Mouse (Mus musculus): ENCODE measurements around the gene Flot1. TPM values are rescaled to one million over a fixed set of nuclear protein-coding genes. Genes with fewer than 3 reads are reported as not detected.

Flot1 gene
- total and polyA plus RNA-seq, 2 experiments from 2014 or later = 122 to 124 TPM

DNA sequence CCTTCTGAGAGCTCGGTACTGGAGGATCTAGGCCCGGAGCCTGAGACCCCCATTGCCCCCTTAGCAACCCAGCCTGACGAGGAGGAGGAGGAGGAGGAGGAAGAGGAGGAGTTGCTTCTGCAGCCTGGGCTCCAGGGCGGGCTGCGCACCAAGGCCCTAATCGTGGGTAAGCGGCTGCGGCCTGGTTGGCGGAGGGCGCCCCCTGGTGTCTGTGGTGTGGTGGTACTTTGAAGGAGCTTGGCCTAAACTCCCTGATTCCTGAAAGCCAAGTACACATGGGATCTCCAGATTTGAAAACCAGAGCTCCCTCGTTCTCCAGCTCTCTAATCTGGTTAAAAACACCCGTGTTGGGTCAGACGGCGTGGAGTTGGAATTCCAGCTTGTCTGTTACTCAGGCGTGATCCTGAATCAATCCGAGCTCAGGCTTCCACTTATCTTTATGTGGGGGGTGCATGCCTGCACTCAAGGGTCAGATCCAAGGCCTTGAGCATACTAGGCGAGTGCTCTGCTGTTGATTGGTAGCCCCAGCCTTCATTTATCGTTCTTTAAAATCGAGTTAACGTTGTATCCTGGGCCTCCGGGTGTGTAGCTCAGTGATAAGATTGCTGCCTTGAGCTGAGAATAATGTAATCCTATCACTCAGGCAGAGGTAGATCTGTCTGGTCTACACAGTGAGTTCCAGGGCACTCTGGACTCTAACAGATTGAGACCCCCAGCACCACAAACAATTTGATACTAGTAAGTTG lies 50.9 kb downstream of the Flot1 start:
- no peak for ATAC-seq (ENCODE audit: low FRiP score)

DNA sequence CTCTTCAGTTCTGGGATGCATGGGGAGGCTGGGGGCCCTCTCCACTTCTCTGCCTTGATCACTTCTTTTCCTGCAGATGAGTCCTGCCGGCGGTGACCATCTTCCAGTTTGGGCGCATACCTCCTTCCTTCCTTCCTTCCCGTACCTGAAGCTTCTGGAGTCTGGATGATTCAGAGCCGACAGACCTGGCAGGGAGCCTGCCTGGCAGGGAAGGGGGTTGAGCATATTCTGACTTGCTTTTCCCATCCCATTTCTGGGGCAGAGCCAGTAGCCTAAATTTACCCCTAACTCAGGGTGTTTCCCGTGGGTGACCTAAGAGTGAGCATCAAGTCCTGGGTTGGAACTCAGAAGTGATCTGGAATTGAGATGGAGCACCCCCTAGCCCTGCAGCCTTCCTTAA lies 51.7 kb downstream of the Flot1 start:
- Histone ChIP-seq H3K36me3 (ENCODE audit: insufficient read depth, low read length) (peaks cover 4% of the 10 kb centered on the region; the same call in 1 of the 2 replicates), H3K9ac (replicated peaks; ENCODE audit: low read length, poor library complexity, severe bottlenecking) (no peak overlapping the region), H3K4me1 (ENCODE audit: insufficient read depth, low read length) (peaks cover 13% of the 10 kb centered on the region; the same call in 1 of the 2 replicates), H3K27me3 (ENCODE audit: insufficient read depth, low read length) (no peaks in the 10 kb centered on the region), H3K4me2 (ENCODE audit: low read depth, low read length, poor library complexity, severe bottlenecking) (no peak overlapping the region), H3K4me3 (ENCODE audit: low read depth, low read length) (no peak overlapping the region), H3K9me3 (ENCODE audit: low read length) (no peaks in the 10 kb centered on the region), H3K27ac (ENCODE audit: low read depth, low read length) (no peak overlapping the region)
- no peak for TF ChIP-seq CTCF (IDR thresholded peaks at IDR 0.05)
- ATAC-seq (ENCODE audit: low FRiP score) (no peak), DNase-seq (ENCODE audit: low spot score) (no peak)
- WGBS = 89% methylated on average over 6 of the region's 6 CpGs

More for the DNA sequence above, 50.9 kb downstream of the Flot1 start:
- H3K9me3 ChIP-seq (ENCODE audit: low read length) = no peaks in the 10 kb centered on the region
- H3K4me1 ChIP-seq (ENCODE audit: insufficient read depth, low read length) = peaks cover 17% of the 10 kb centered on the region; the same call in 1 of the 2 replicates
- no peak overlapping the region for H3K4me2 ChIP-seq (ENCODE audit: low read depth, low read length, poor library complexity, severe bottlenecking)
- DNase-seq (ENCODE audit: low spot score) = peak; percentile 83
- H3K27ac ChIP-seq (ENCODE audit: low read depth, low read length) = no peak overlapping the region
- H3K36me3 ChIP-seq (ENCODE audit: insufficient read depth, low read length) = peaks cover 4% of the 10 kb centered on the region; the same call in 1 of the 2 replicates
- no peak overlapping the region for H3K9ac ChIP-seq (replicated peaks; ENCODE audit: low read length, poor library complexity, severe bottlenecking)
- no peak overlapping the region for H3K4me3 ChIP-seq (ENCODE audit: low read depth, low read length)
- H3K27me3 ChIP-seq (ENCODE audit: insufficient read depth, low read length) = no peaks in the 10 kb centered on the region
- 31% methylated on average over 21 of the region's 21 CpGs for WGBS
- peak; percentile 90 for TF ChIP-seq CTCF (IDR thresholded peaks at IDR 0.05)

DNA sequence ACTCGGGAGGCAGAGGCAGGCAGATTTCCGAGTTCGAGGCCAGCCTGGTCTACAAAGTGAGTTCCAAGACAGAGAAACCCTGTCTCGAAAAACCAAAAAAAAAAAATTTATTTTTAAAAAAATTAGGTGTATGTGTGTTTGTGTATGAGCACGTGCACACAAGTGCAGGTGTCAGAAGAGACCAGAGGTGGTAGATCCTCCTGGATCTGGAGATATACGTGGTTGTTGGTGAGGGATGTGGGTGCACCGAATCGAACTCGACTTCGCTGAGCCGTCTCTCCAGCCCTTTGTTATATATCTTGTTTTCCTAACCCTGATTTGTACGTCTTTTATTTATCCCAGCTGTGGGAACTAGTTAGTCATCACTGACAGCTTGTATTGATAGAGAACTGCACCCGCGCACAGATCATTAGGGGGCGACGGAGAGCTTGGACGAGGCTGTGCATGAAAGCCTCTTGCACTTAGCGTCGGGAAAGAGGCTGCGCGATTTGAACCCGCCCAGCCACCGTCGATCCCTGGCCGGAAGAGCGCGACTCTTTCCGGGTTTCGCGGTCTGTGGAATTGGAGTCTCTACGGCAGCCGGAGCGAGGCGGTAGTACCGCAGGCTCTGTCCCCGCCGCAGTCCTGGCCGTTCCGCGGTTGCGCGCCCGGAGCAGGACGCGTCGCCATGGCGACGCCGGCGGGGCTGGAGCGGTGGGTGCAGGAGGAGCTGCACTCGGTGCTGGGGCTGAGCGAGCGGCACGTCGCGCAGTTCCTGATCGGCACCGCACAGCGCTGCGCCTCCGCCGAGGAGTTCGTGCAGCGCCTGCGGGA lies 56.4 kb downstream of the Flot1 start, which contains the start of gene Dhx16:
TSS of gene Dhx16 (plus strand) at position 575 of the 813 bp plus-strand sequence.
- 6% methylated on average over 66 of the region's 66 CpGs for WGBS
- TF ChIP-seq CTCF (IDR thresholded peaks at IDR 0.05) = peak; percentile 91
- Histone ChIP-seq H3K4me1 (ENCODE audit: insufficient read depth, low read length) (peaks cover 3% of the 10 kb centered on the region; the same call in 1 of the 2 replicates), H3K4me2 (ENCODE audit: low read depth, low read length, poor library complexity, severe bottlenecking) (peak within 1 kb of the TSS; percentile 64), H3K4me3 (ENCODE audit: low read depth, low read length) (peak within 1 kb of the TSS; percentile 93), H3K36me3 (ENCODE audit: insufficient read depth, low read length) (peaks cover 36% of the 10 kb centered on the region), H3K27ac (ENCODE audit: low read depth, low read length) (peak within 1 kb of the TSS; percentile 74), H3K9me3 (ENCODE audit: low read length) (no peaks in the 10 kb centered on the region), H3K27me3 (ENCODE audit: insufficient read depth, low read length) (no peaks in the 10 kb centered on the region), H3K9ac (replicated peaks; ENCODE audit: low read length, poor library complexity, severe bottlenecking) (peak within 1 kb of the TSS; percentile 89)
- ATAC-seq (ENCODE audit: low FRiP score) (peak; percentile 90), DNase-seq (ENCODE audit: low spot score) (peak; percentile 97)

Small RNA genes within 50 kb of the gene (microRNA-seq; reads per million reads assigned to microRNA genes)
- gene Gm28033 (ENCODE audit: borderline number of aligned reads) = not detected

Other genes starting within 250 kb of the Flot1 start
- gene Sfta2, start 221.7 kb upstream of the Flot1 start, total RNA-seq (2014; rRNA removed) = not detected in 2 replicates
- gene Sfta2, start 221.7 kb upstream of the Flot1 start, polyA plus RNA-seq (2015; fragmentation: Nextera tagmentation; extraction: Ambion mirVana) = not detected in 2 replicates
- not detected in 2 replicates for gene Gm9573, start 196.6 kb upstream of the Flot1 start, total RNA-seq (2014; rRNA removed)
- not detected in 2 replicates for gene Gm9573, start 196.6 kb upstream of the Flot1 start, polyA plus RNA-seq (2015; fragmentation: Nextera tagmentation; extraction: Ambion mirVana)
- 0.77 TPM in 1 of 2 replicates, not detected in the other for gene Mucl3, start 179.5 kb upstream of the Flot1 start, total RNA-seq (2014; rRNA removed)
- gene Mucl3, start 179.5 kb upstream of the Flot1 start, polyA plus RNA-seq (2015; fragmentation: Nextera tagmentation; extraction: Ambion mirVana) = not detected in 2 replicates
- gene Vars2, start 155.6 kb upstream of the Flot1 start, total RNA-seq (2014; rRNA removed) = 43.0 and 49.2 TPM in 2 replicates
- 13.8 and 15.9 TPM in 2 replicates for gene Vars2, start 155.6 kb upstream of the Flot1 start, polyA plus RNA-seq (2015; fragmentation: Nextera tagmentation; extraction: Ambion mirVana)
- gene Gtf2h4, start 149.5 kb upstream of the Flot1 start, total RNA-seq (2014; rRNA removed) = 20.6 and 27.7 TPM in 2 replicates
- 17.8 and 18.4 TPM in 2 replicates for gene Gtf2h4, start 149.5 kb upstream of the Flot1 start, polyA plus RNA-seq (2015; fragmentation: Nextera tagmentation; extraction: Ambion mirVana)
- gene Ddr1, start 118.6 kb upstream of the Flot1 start, total RNA-seq (2014; rRNA removed) = 82.8 and 100 TPM in 2 replicates
- gene Ddr1, start 118.6 kb upstream of the Flot1 start, polyA plus RNA-seq (2015; fragmentation: Nextera tagmentation; extraction: Ambion mirVana) = 48.5 and 49.3 TPM in 2 replicates
- 10.9 and 13.5 TPM in 2 replicates for gene Ier3, start 1.5 kb upstream of the Flot1 start, total RNA-seq (2014; rRNA removed)
- gene Ier3, start 1.5 kb upstream of the Flot1 start, polyA plus RNA-seq (2015; fragmentation: Nextera tagmentation; extraction: Ambion mirVana) = 12.2 and 16.0 TPM in 2 replicates
- gene Tubb5, start 15.1 kb downstream of the Flot1 start, total RNA-seq (2014; rRNA removed) = 3,416 and 3,526 TPM in 2 replicates
- gene Tubb5, start 15.1 kb downstream of the Flot1 start, polyA plus RNA-seq (2015; fragmentation: Nextera tagmentation; extraction: Ambion mirVana) = 1,872 and 1,886 TPM in 2 replicates
- gene Mdc1, start 18.3 kb downstream of the Flot1 start, total RNA-seq (2014; rRNA removed) = 22.4 and 22.6 TPM in 2 replicates
- 3.7 and 4.7 TPM in 2 replicates for gene Mdc1, start 18.3 kb downstream of the Flot1 start, polyA plus RNA-seq (2015; fragmentation: Nextera tagmentation; extraction: Ambion mirVana)
- gene Nrm, start 38.1 kb downstream of the Flot1 start, total RNA-seq (2014; rRNA removed) = 7.6 and 12.1 TPM in 2 replicates
- gene Nrm, start 38.1 kb downstream of the Flot1 start, polyA plus RNA-seq (2015; fragmentation: Nextera tagmentation; extraction: Ambion mirVana) = 11.0 and 11.8 TPM in 2 replicates
- 16.2 and 33.0 TPM in 2 replicates for gene Ppp1r18, start 42.4 kb downstream of the Flot1 start, total RNA-seq (2014; rRNA removed)
- gene Ppp1r18, start 42.4 kb downstream of the Flot1 start, polyA plus RNA-seq (2015; fragmentation: Nextera tagmentation; extraction: Ambion mirVana) = 14.1 and 14.4 TPM in 2 replicates
- 26.7 and 27.7 TPM in 2 replicates for gene Dhx16, start 56.6 kb downstream of the Flot1 start, total RNA-seq (2014; rRNA removed)
- 23.6 and 25.1 TPM in 2 replicates for gene Dhx16, start 56.6 kb downstream of the Flot1 start, polyA plus RNA-seq (2015; fragmentation: Nextera tagmentation; extraction: Ambion mirVana)
- 43.5 and 47.7 TPM in 2 replicates for gene 2310061I04Rik, start 74.2 kb downstream of the Flot1 start, total RNA-seq (2014; rRNA removed)
- 88.3 and 89.3 TPM in 2 replicates for gene 2310061I04Rik, start 74.2 kb downstream of the Flot1 start, polyA plus RNA-seq (2015; fragmentation: Nextera tagmentation; extraction: Ambion mirVana)
- gene Atat1, start 86.8 kb downstream of the Flot1 start, total RNA-seq (2014; rRNA removed) = 199 and 216 TPM in 2 replicates
- gene Atat1, start 86.8 kb downstream of the Flot1 start, polyA plus RNA-seq (2015; fragmentation: Nextera tagmentation; extraction: Ambion mirVana) = 326 and 332 TPM in 2 replicates
- 37.2 and 46.6 TPM in 2 replicates for gene Mrps18b, start 93.2 kb downstream of the Flot1 start, total RNA-seq (2014; rRNA removed)
- gene Mrps18b, start 93.2 kb downstream of the Flot1 start, polyA plus RNA-seq (2015; fragmentation: Nextera tagmentation; extraction: Ambion mirVana) = 55.7 and 57.4 TPM in 2 replicates
- 39.3 and 52.8 TPM in 2 replicates for gene Ppp1r10, start 93.2 kb downstream of the Flot1 start, total RNA-seq (2014; rRNA removed)
- 23.0 and 24.8 TPM in 2 replicates for gene Ppp1r10, start 93.2 kb downstream of the Flot1 start, polyA plus RNA-seq (2015; fragmentation: Nextera tagmentation; extraction: Ambion mirVana)
- 61.8 and 67.0 TPM in 2 replicates for gene Abcf1, start 146.5 kb downstream of the Flot1 start, total RNA-seq (2014; rRNA removed)
- gene Abcf1, start 146.5 kb downstream of the Flot1 start, polyA plus RNA-seq (2015; fragmentation: Nextera tagmentation; extraction: Ambion mirVana) = 89.0 and 100 TPM in 2 replicates
- gene Gnl1, start 156.6 kb downstream of the Flot1 start, total RNA-seq (2014; rRNA removed) = 94.9 and 117 TPM in 2 replicates
- 80.8 and 82.8 TPM in 2 replicates for gene Gnl1, start 156.6 kb downstream of the Flot1 start, polyA plus RNA-seq (2015; fragmentation: Nextera tagmentation; extraction: Ambion mirVana)
- gene Prr3, start 157.0 kb downstream of the Flot1 start, total RNA-seq (2014; rRNA removed) = 43.9 and 57.8 TPM in 2 replicates
- gene Prr3, start 157.0 kb downstream of the Flot1 start, polyA plus RNA-seq (2015; fragmentation: Nextera tagmentation; extraction: Ambion mirVana) = 97.0 and 100 TPM in 2 replicates
- gene H2-T24, start 197.3 kb downstream of the Flot1 start, total RNA-seq (2014; rRNA removed) = 0.16 and 1.7 TPM in 2 replicates
- gene H2-T24, start 197.3 kb downstream of the Flot1 start, polyA plus RNA-seq (2015; fragmentation: Nextera tagmentation; extraction: Ambion mirVana) = 5.3 and 7.2 TPM in 2 replicates
- gene H2-T23, start 209.6 kb downstream of the Flot1 start, total RNA-seq (2014; rRNA removed) = 6.1 and 9.2 TPM in 2 replicates
- 6.4 and 7.3 TPM in 2 replicates for gene H2-T23, start 209.6 kb downstream of the Flot1 start, polyA plus RNA-seq (2015; fragmentation: Nextera tagmentation; extraction: Ambion mirVana)
- 11.5 and 11.8 TPM in 2 replicates for gene H2-T22, start 219.5 kb downstream of the Flot1 start, total RNA-seq (2014; rRNA removed)
- gene H2-T22, start 219.5 kb downstream of the Flot1 start, polyA plus RNA-seq (2015; fragmentation: Nextera tagmentation; extraction: Ambion mirVana) = 7.1 and 8.3 TPM in 2 replicates
- gene Gm6034, start 219.7 kb downstream of the Flot1 start, total RNA-seq (2014; rRNA removed) = 0.16 TPM in 1 of 2 replicates, not detected in the other
- not detected in 2 replicates for gene Gm6034, start 219.7 kb downstream of the Flot1 start, polyA plus RNA-seq (2015; fragmentation: Nextera tagmentation; extraction: Ambion mirVana)
- gene Gm11127, start 235.1 kb downstream of the Flot1 start, total RNA-seq (2014; rRNA removed) = 0.19 TPM in 1 of 2 replicates, not detected in the other
- gene Gm11127, start 235.1 kb downstream of the Flot1 start, polyA plus RNA-seq (2015; fragmentation: Nextera tagmentation; extraction: Ambion mirVana) = 0.12 TPM in 1 of 2 replicates, not detected in the other